Mouse (Mus musculus): Measurements from ENCODE around the gene Rnpepl1. TPM values are rescaled to one million over a fixed set of nuclear protein-coding genes. Genes with fewer than 3 reads are reported as not detected.

Gene Rnpepl1
- polyA plus RNA-seq, 1 experiment from 2014 or later = 29.4 TPM

DNA sequence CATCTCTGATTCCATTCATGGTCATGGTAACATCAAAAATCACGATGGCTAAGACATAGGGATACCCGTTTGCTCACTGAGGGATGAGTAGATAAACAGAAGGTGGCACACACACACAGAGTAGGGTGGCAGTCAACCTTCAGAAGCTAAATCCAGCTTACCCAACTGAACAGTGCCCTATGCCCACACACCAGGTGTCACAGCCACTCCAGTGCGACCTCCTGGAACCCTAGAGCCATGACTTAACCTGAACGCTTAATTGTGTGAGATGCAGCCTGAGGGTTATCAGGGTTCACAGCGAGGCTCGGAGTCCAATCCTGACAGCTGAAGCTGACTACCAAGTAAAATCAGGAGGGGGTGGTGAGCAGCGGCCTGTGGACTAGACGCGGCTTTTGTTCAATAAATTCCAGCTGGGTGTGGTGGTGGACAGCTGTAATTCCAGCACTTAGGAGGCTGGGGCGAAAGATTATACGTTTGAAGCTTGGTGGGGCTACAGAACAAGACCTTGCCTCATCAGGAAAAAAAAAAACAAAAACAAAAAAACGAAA lies 33.1 kb upstream of the Rnpepl1 start:
- Histone ChIP-seq H3K4me3 (ENCODE audit: low read depth, low read length) (no peak overlapping the region), H3K36me3 (ENCODE audit: control insufficient read depth, insufficient read depth, low read length) (no peaks in the 10 kb centered on the region), H3K9ac (replicated peaks; ENCODE audit: low read depth, low read length) (no peak overlapping the region), H3K27me3 (ENCODE audit: control insufficient read depth, insufficient read depth, low read length) (no peaks in the 10 kb centered on the region), H3K9me3 (ENCODE audit: control insufficient read depth, low read depth, low read length) (no peaks in the 10 kb centered on the region), H3K4me1 (ENCODE audit: control insufficient read depth, insufficient read depth, low read length) (no peaks in the 10 kb centered on the region), H3K4me2 (replicated peaks; ENCODE audit: low read depth, low read length) (no peak overlapping the region), H3K27ac (ENCODE audit: low read length) (no peak overlapping the region)
- no peak for ATAC-seq (ENCODE audit: insufficient number of reproducible peaks, insufficient read depth, low FRiP score, low read depth)
- 52% methylated on average over 12 of the region's 12 CpGs for WGBS

DNA sequence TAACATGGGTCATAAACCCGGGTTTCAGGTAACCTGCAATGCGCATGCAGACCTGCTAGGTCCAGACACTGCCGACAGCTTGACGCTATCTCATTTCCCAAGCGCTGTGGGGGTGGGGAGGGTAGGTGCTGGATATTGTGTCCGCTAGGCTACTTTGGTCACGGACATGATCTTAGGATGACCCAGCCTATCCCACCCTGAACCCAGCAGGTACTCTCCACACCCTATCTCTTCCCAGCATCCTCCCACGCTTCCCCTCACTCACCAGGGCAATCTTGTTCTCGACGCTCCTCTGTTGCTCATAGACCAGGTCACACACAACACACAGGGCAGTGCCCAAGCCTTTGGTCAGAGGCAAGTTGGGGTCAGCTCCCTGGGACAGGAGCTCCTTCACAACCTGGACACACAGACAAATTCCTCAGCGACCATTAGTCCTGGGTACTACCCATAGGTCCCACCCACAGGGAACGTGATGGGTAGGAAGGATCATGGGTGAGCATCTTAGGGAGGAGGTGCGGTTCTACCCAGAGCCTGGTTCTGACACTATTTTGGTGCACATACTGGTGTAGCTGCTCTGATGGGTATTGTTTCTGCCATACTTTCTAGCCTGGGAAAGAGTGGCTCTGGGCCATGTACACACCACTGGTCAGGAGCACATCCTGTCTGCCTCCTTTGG lies 32.4 kb upstream of the Rnpepl1 start:
- Histone ChIP-seq H3K9ac (replicated peaks; ENCODE audit: low read depth, low read length) (no peak overlapping the region), H3K27me3 (ENCODE audit: control insufficient read depth, insufficient read depth, low read length) (no peaks in the 10 kb centered on the region), H3K4me3 (ENCODE audit: low read depth, low read length) (no peak overlapping the region), H3K36me3 (ENCODE audit: control insufficient read depth, insufficient read depth, low read length) (no peaks in the 10 kb centered on the region), H3K4me1 (ENCODE audit: control insufficient read depth, insufficient read depth, low read length) (no peaks in the 10 kb centered on the region), H3K9me3 (ENCODE audit: control insufficient read depth, low read depth, low read length) (no peaks in the 10 kb centered on the region), H3K27ac (ENCODE audit: low read length) (no peak overlapping the region), H3K4me2 (replicated peaks; ENCODE audit: low read depth, low read length) (no peak overlapping the region)
- WGBS = 81% methylated on average over 13 of the region's 13 CpGs
- no peak for ATAC-seq (ENCODE audit: insufficient number of reproducible peaks, insufficient read depth, low FRiP score, low read depth)

DNA sequence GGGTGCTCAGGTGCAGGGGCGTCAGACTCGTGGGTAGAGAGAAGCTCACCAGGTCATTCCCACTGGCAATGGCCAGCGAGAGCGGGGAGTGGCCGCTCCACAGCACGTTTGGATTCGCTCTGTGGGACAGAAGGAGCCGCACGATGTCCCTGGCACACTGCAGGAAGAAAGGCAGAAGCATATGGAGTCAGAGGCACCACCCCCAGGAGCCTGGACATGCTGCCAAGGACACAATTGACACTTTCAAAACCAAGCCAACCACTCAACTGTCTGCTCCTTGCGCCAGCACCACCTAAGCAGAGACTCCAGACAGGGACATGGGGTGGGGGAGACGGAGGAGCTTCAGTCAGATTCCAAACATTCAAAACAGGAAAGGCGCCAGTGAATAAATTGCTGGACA lies 31.3 kb upstream of the Rnpepl1 start:
- H3K27ac ChIP-seq (ENCODE audit: low read length) = no peak overlapping the region
- no peak for ATAC-seq (ENCODE audit: insufficient number of reproducible peaks, insufficient read depth, low FRiP score, low read depth)
- no peaks in the 10 kb centered on the region for H3K9me3 ChIP-seq (ENCODE audit: control insufficient read depth, low read depth, low read length)
- H3K9ac ChIP-seq (replicated peaks; ENCODE audit: low read depth, low read length) = no peak overlapping the region
- no peaks in the 10 kb centered on the region for H3K36me3 ChIP-seq (ENCODE audit: control insufficient read depth, insufficient read depth, low read length)
- H3K27me3 ChIP-seq (ENCODE audit: control insufficient read depth, insufficient read depth, low read length) = no peaks in the 10 kb centered on the region
- no peak overlapping the region for H3K4me3 ChIP-seq (ENCODE audit: low read depth, low read length)
- WGBS = 80% methylated on average over 12 of the region's 12 CpGs
- no peaks in the 10 kb centered on the region for H3K4me1 ChIP-seq (ENCODE audit: control insufficient read depth, insufficient read depth, low read length)
- no peak overlapping the region for H3K4me2 ChIP-seq (replicated peaks; ENCODE audit: low read depth, low read length)

GRCm38 (mm10) chr1:92880101-92880500 lies 30.5 kb upstream of the Rnpepl1 start:
- no peak overlapping the region for H3K4me2 ChIP-seq (replicated peaks; ENCODE audit: low read depth, low read length)
- no peak overlapping the region for H3K9ac ChIP-seq (replicated peaks; ENCODE audit: low read depth, low read length)
- H3K9me3 ChIP-seq (ENCODE audit: control insufficient read depth, low read depth, low read length) = no peaks in the 10 kb centered on the region
- ATAC-seq (ENCODE audit: insufficient number of reproducible peaks, insufficient read depth, low FRiP score, low read depth) = no peak
- no peak overlapping the region for H3K27ac ChIP-seq (ENCODE audit: low read length)
- H3K4me1 ChIP-seq (ENCODE audit: control insufficient read depth, insufficient read depth, low read length) = no peaks in the 10 kb centered on the region
- H3K36me3 ChIP-seq (ENCODE audit: control insufficient read depth, insufficient read depth, low read length) = no peaks in the 10 kb centered on the region
- no peak overlapping the region for H3K4me3 ChIP-seq (ENCODE audit: low read depth, low read length)
- H3K27me3 ChIP-seq (ENCODE audit: control insufficient read depth, insufficient read depth, low read length) = no peaks in the 10 kb centered on the region
- 73% methylated on average over 5 of the region's 5 CpGs for WGBS

GRCm38 (mm10) chr1:92881982-92882381 lies 28.6 kb upstream of the Rnpepl1 start:
- Histone ChIP-seq H3K9me3 (ENCODE audit: control insufficient read depth, low read depth, low read length) (no peaks in the 10 kb centered on the region), H3K4me3 (ENCODE audit: low read depth, low read length) (no peak overlapping the region), H3K27ac (ENCODE audit: low read length) (no peak overlapping the region), H3K4me2 (replicated peaks; ENCODE audit: low read depth, low read length) (no peak overlapping the region), H3K4me1 (ENCODE audit: control insufficient read depth, insufficient read depth, low read length) (no peaks in the 10 kb centered on the region), H3K36me3 (ENCODE audit: control insufficient read depth, insufficient read depth, low read length) (no peaks in the 10 kb centered on the region), H3K9ac (replicated peaks; ENCODE audit: low read depth, low read length) (no peak overlapping the region), H3K27me3 (ENCODE audit: control insufficient read depth, insufficient read depth, low read length) (no peaks in the 10 kb centered on the region)
- 87% methylated on average over 6 of the region's 6 CpGs for WGBS
- no peak for ATAC-seq (ENCODE audit: insufficient number of reproducible peaks, insufficient read depth, low FRiP score, low read depth)

DNA sequence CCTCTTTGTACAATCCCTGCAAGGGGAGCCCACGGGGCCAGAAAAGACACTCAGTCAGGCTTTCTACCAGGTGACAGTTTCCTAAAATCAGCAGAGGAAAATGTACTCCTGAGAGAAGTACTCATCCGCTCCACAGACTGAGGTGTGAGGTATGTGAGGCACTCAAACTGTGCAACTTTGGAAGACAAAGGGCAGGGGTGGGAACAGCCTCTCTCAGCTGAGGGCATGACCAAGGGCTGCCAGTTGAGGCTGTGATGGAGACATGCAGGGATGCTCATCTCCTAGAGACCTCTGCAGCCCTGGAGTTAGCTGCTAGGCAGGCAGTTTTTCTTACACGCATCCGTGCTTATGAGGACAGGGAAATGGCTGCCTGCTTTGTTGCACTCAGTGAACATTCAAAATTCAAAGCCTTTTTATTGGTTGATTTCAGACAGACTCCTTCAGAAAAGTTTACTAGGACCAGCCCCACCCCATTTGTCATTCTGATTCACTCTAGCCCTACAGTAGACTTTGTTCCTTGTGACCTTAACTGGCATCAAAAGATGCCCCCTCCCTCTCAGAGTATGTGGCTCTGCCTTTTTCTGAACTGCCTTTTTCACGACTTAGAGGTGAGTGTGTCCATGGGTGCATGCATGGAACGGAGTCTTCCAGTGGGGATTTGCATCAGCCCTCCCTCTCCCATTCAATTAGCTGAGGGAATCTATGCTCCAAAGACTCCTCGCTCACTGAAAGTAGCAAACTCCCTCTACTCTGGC lies 21.5 kb upstream of the Rnpepl1 start:
- no peaks in the 10 kb centered on the region for H3K36me3 ChIP-seq (ENCODE audit: control insufficient read depth, insufficient read depth, low read length)
- no peaks in the 10 kb centered on the region for H3K4me1 ChIP-seq (ENCODE audit: control insufficient read depth, insufficient read depth, low read length)
- no peak overlapping the region for H3K27ac ChIP-seq (ENCODE audit: low read length)
- 74% methylated on average over 7 of the region's 7 CpGs for WGBS
- no peak overlapping the region for H3K9ac ChIP-seq (replicated peaks; ENCODE audit: low read depth, low read length)
- no peak for ATAC-seq (ENCODE audit: insufficient number of reproducible peaks, insufficient read depth, low FRiP score, low read depth)
- no peaks in the 10 kb centered on the region for H3K9me3 ChIP-seq (ENCODE audit: control insufficient read depth, low read depth, low read length)
- H3K27me3 ChIP-seq (ENCODE audit: control insufficient read depth, insufficient read depth, low read length) = no peaks in the 10 kb centered on the region
- no peak overlapping the region for H3K4me2 ChIP-seq (replicated peaks; ENCODE audit: low read depth, low read length)
- no peak overlapping the region for H3K4me3 ChIP-seq (ENCODE audit: low read depth, low read length)

- H3K27ac ChIP-seq (ENCODE audit: low read length) = no peak overlapping the region
- no peaks in the 10 kb centered on the region for H3K9me3 ChIP-seq (ENCODE audit: control insufficient read depth, low read depth, low read length)
- WGBS = 61% methylated on average over 3 of the region's 3 CpGs
- no peaks in the 10 kb centered on the region for H3K4me1 ChIP-seq (ENCODE audit: control insufficient read depth, insufficient read depth, low read length)
- no peak overlapping the region for H3K9ac ChIP-seq (replicated peaks; ENCODE audit: low read depth, low read length)
- H3K36me3 ChIP-seq (ENCODE audit: control insufficient read depth, insufficient read depth, low read length) = no peaks in the 10 kb centered on the region
- no peak overlapping the region for H3K4me2 ChIP-seq (replicated peaks; ENCODE audit: low read depth, low read length)
- ATAC-seq (ENCODE audit: insufficient number of reproducible peaks, insufficient read depth, low FRiP score, low read depth) = no peak
- H3K4me3 ChIP-seq (ENCODE audit: low read depth, low read length) = no peak overlapping the region
- H3K27me3 ChIP-seq (ENCODE audit: control insufficient read depth, insufficient read depth, low read length) = no peaks in the 10 kb centered on the region
Observed at GRCm38 (mm10) chr1:92892791-92893190, 17.8 kb upstream of the Rnpepl1 start.

GRCm38 (mm10) chr1:92893896-92894295 lies 16.7 kb upstream of the Rnpepl1 start:
- 74% methylated on average over 3 of the region's 3 CpGs for WGBS
- Histone ChIP-seq H3K27ac (ENCODE audit: low read length) (no peak overlapping the region), H3K4me2 (replicated peaks; ENCODE audit: low read depth, low read length) (no peak overlapping the region), H3K9ac (replicated peaks; ENCODE audit: low read depth, low read length) (no peak overlapping the region), H3K4me1 (ENCODE audit: control insufficient read depth, insufficient read depth, low read length) (no peaks in the 10 kb centered on the region), H3K9me3 (ENCODE audit: control insufficient read depth, low read depth, low read length) (no peaks in the 10 kb centered on the region), H3K4me3 (ENCODE audit: low read depth, low read length) (no peak overlapping the region), H3K36me3 (ENCODE audit: control insufficient read depth, insufficient read depth, low read length) (no peaks in the 10 kb centered on the region), H3K27me3 (ENCODE audit: control insufficient read depth, insufficient read depth, low read length) (no peaks in the 10 kb centered on the region)
- no peak for ATAC-seq (ENCODE audit: insufficient number of reproducible peaks, insufficient read depth, low FRiP score, low read depth)

All from stomach, embryonic 14.5 days (tissue).